Mouse (Mus musculus): ENCODE results near the gene Schip1.

The Schip1 gene

GRCm38 (mm10) chr3:68479266-68479665, 414.7 kb downstream of the Schip1 start:
- DNase-seq: peak; percentile 32 to 49

- DNase-seq: no peak
These were observed 418.9 kb downstream of the Schip1 start for GRCm38 (mm10) chr3:68483517-68483916.

GRCm38 (mm10) chr3:68484021-68484420, 419.4 kb downstream of the Schip1 start:
- DNase-seq: no peak

GRCm38 (mm10) chr3:68484561-68484960, 420.0 kb downstream of the Schip1 start:
- DNase-seq: no peak

GRCm38 (mm10) chr3:68487621-68488020, 423.0 kb downstream of the Schip1 start:
- DNase-seq: no peak

- DNase-seq: no peak
These were observed 423.7 kb downstream of the Schip1 start for GRCm38 (mm10) chr3:68488316-68488715.

- DNase-seq: no peak
These were observed 426.9 kb downstream of the Schip1 start for GRCm38 (mm10) chr3:68491516-68491915.

GRCm38 (mm10) chr3:68492066-68492465, 427.5 kb downstream of the Schip1 start:
- DNase-seq: no peak

- no peak for DNase-seq
These were observed 427.9 kb downstream of the Schip1 start for GRCm38 (mm10) chr3:68492513-68492912.

GRCm38 (mm10) chr3:68493170-68493585, 428.6 kb downstream of the Schip1 start:
- DNase-seq: no peak

- DNase-seq: peak; percentile 56 to 71
These were observed 429.1 kb downstream of the Schip1 start for GRCm38 (mm10) chr3:68493586-68494295.

GRCm38 (mm10) chr3:68494296-68495095, 429.9 kb downstream of the Schip1 start:
- DNase-seq: peak; percentile 42 to 46

GRCm38 (mm10) chr3:68495096-68495735, 430.6 kb downstream of the Schip1 start:
- peak; percentile 50 to 57 for DNase-seq

GRCm38 (mm10) chr3:68495736-68496242, 431.2 kb downstream of the Schip1 start:
- DNase-seq: peak in 1 of 2 experiments; percentile 24

- DNase-seq: no peak
These were observed 431.9 kb downstream of the Schip1 start for GRCm38 (mm10) chr3:68496513-68496912.

GRCm38 (mm10) chr3:68499532-68500152, 435.0 kb downstream of the Schip1 start:
- DNase-seq: no peak

- no peak for DNase-seq
These were observed 440.2 kb downstream of the Schip1 start for GRCm38 (mm10) chr3:68504838-68505237.

- DNase-seq: no peak
These were observed 442.2 kb downstream of the Schip1 start for GRCm38 (mm10) chr3:68506769-68507318.

GRCm38 (mm10) chr3:68508629-68509028, 444.0 kb downstream of the Schip1 start:
- peak; percentile 60 to 68 for DNase-seq

GRCm38 (mm10) chr3:68510872-68511271, 446.3 kb downstream of the Schip1 start:
- no peak for DNase-seq

GRCm38 (mm10) chr3:68511744-68512143, 447.1 kb downstream of the Schip1 start:
- no peak for DNase-seq

GRCm38 (mm10) chr3:68512327-68512726, 447.7 kb downstream of the Schip1 start:
- no peak for DNase-seq

All from cerebellum, postnatal 14 days (tissue).